Mouse (Mus musculus) brain, embryonic 14.5 days (tissue): Measurements from ENCODE around the gene Gm39566.

Experiments used
- CTCF ChIP-seq: fragments of 200-500 bp; IDR thresholded peaks from 2 replicates; pipeline ENCODE4 v1.5.1; 2012; ENCODE audit warnings: inconsistent platforms, mild to moderate bottlenecking, moderate library complexity, borderline replicate concordance; ENCODE audit not compliant: insufficient read depth, insufficient read length; ENCODE audit errors: extremely low read depth
- POLR2A ChIP-seq: fragments of 200-500 bp; IDR thresholded peaks from 2 replicates; pipeline ENCODE4 v1.6.1; 2012; ENCODE audit warnings: mild to moderate bottlenecking, inconsistent platforms, borderline replicate concordance; ENCODE audit not compliant: poor library complexity, insufficient read depth, insufficient read length, severe bottlenecking; ENCODE audit errors: extremely low read depth

- no peak for TF ChIP-seq CTCF
- TF ChIP-seq POLR2A: no peak
Observed at GRCm38 (mm10) chr11:69806378-69806777, 8.7 kb downstream of the Gm39566 start.
